Mouse (Mus musculus) liver, adult 2 months (tissue): ENCODE data around the gene Palm.

Experiments used
- CTCF ChIP-seq: fragments of 200-500 bp; IDR thresholded peaks from 2 replicates; pipeline ENCODE4 v1.5.1; 2011; ENCODE audit warnings: low read depth, low read length, control low read depth
- POLR2A ChIP-seq: fragments of 200-500 bp; IDR thresholded peaks from 2 replicates; pipeline ENCODE4 v1.6.1; 2011; ENCODE audit warnings: low read length, control low read depth; ENCODE audit not compliant: insufficient read depth; ENCODE audit errors: extremely low read depth

GRCm38 (mm10) chr10:79781139-79781538, 12.2 kb upstream of the Palm start:
- TF ChIP-seq POLR2A = no peak
- TF ChIP-seq CTCF = no peak
